Mouse (Mus musculus): Measurements from ENCODE around the gene Glra1. TPM values are rescaled to one million over a fixed set of nuclear protein-coding genes. Genes with fewer than 3 reads are reported as not detected.
A peak's percentile ranks its signal among the peaks of the same experiment; 100 is the strongest.

The Glra1 gene
- polyA plus RNA-seq, 1 experiment, result 1.3 TPM

- no peak for TF ChIP-seq CTCF (IDR thresholded peaks at IDR 0.05; ENCODE audit: borderline replicate concordance, extremely low read depth, insufficient read depth, insufficient read length)
- no peak for TF ChIP-seq POLR2A (IDR thresholded peaks at IDR 0.05; ENCODE audit: borderline replicate concordance, extremely low read depth, insufficient read depth, insufficient read length, poor library complexity, severe bottlenecking)
- DNase-seq (ENCODE audit: low read depth), result no peak
These were observed 33.6 kb downstream of the Glra1 start for GRCm38 (mm10) chr11:55574397-55574796.

GRCm38 (mm10) chr11:55571144-55571543 lies 36.9 kb downstream of the Glra1 start:
- peak; percentile 40 for DNase-seq (ENCODE audit: low read depth)

GRCm38 (mm10) chr11:55566309-55567099 lies 41.5 kb downstream of the Glra1 start:
- TF ChIP-seq CTCF (IDR thresholded peaks at IDR 0.05; ENCODE audit: borderline replicate concordance, extremely low read depth, insufficient read depth, insufficient read length), result no peak
- TF ChIP-seq POLR2A (IDR thresholded peaks at IDR 0.05; ENCODE audit: borderline replicate concordance, extremely low read depth, insufficient read depth, insufficient read length, poor library complexity, severe bottlenecking), result no peak
- peak; percentile 37 for DNase-seq (ENCODE audit: low read depth)

More at GRCm38 (mm10) chr11:55571144-55571543, 36.9 kb downstream of the Glra1 start:
- TF ChIP-seq CTCF (IDR thresholded peaks at IDR 0.05; ENCODE audit: borderline replicate concordance, extremely low read depth, insufficient read depth, insufficient read length) (peak; percentile 65; the same call in 1 of the 2 replicates), POLR2A (IDR thresholded peaks at IDR 0.05; ENCODE audit: borderline replicate concordance, extremely low read depth, insufficient read depth, insufficient read length, poor library complexity, severe bottlenecking) (no peak)

- DNase-seq (ENCODE audit: low read depth), result no peak
- TF ChIP-seq CTCF (IDR thresholded peaks at IDR 0.05; ENCODE audit: borderline replicate concordance, extremely low read depth, insufficient read depth, insufficient read length) (peak; percentile 16; the same call in 1 of the 2 replicates), POLR2A (IDR thresholded peaks at IDR 0.05; ENCODE audit: borderline replicate concordance, extremely low read depth, insufficient read depth, insufficient read length, poor library complexity, severe bottlenecking) (no peak)
These were observed 62.3 kb downstream of the Glra1 start for GRCm38 (mm10) chr11:55545690-55546089.

- TF ChIP-seq CTCF (IDR thresholded peaks at IDR 0.05; ENCODE audit: borderline replicate concordance, extremely low read depth, insufficient read depth, insufficient read length) (no peak), POLR2A (IDR thresholded peaks at IDR 0.05; ENCODE audit: borderline replicate concordance, extremely low read depth, insufficient read depth, insufficient read length, poor library complexity, severe bottlenecking) (no peak)
- no peak for DNase-seq (ENCODE audit: low read depth)
These were observed 65.3 kb downstream of the Glra1 start for GRCm38 (mm10) chr11:55542671-55543070.

- no peak for TF ChIP-seq CTCF (IDR thresholded peaks at IDR 0.05; ENCODE audit: borderline replicate concordance, extremely low read depth, insufficient read depth, insufficient read length)
- no peak for DNase-seq (ENCODE audit: low read depth)
These were observed 65.9 kb downstream of the Glra1 start for GRCm38 (mm10) chr11:55542128-55542527.

GRCm38 (mm10) chr11:55534766-55535165 lies 73.2 kb downstream of the Glra1 start:
- peak; percentile 9 for DNase-seq (ENCODE audit: low read depth)
- TF ChIP-seq CTCF (IDR thresholded peaks at IDR 0.05; ENCODE audit: borderline replicate concordance, extremely low read depth, insufficient read depth, insufficient read length), result no peak
- no peak for TF ChIP-seq POLR2A (IDR thresholded peaks at IDR 0.05; ENCODE audit: borderline replicate concordance, extremely low read depth, insufficient read depth, insufficient read length, poor library complexity, severe bottlenecking)

- TF ChIP-seq CTCF (IDR thresholded peaks at IDR 0.05; ENCODE audit: borderline replicate concordance, extremely low read depth, insufficient read depth, insufficient read length) (no peak), POLR2A (IDR thresholded peaks at IDR 0.05; ENCODE audit: borderline replicate concordance, extremely low read depth, insufficient read depth, insufficient read length, poor library complexity, severe bottlenecking) (no peak)
- peak; percentile 89 for DNase-seq (ENCODE audit: low read depth)
These were observed 74.6 kb downstream of the Glra1 start for GRCm38 (mm10) chr11:55533378-55533777.

- DNase-seq (ENCODE audit: low read depth), result no peak
- no peak for TF ChIP-seq POLR2A (IDR thresholded peaks at IDR 0.05; ENCODE audit: borderline replicate concordance, extremely low read depth, insufficient read depth, insufficient read length, poor library complexity, severe bottlenecking)
- TF ChIP-seq CTCF (IDR thresholded peaks at IDR 0.05; ENCODE audit: borderline replicate concordance, extremely low read depth, insufficient read depth, insufficient read length), result no peak
These were observed 77.3 kb downstream of the Glra1 start for GRCm38 (mm10) chr11:55530741-55531140.

GRCm38 (mm10) chr11:55518806-55519674 lies 89.0 kb downstream of the Glra1 start:
- TF ChIP-seq POLR2A (IDR thresholded peaks at IDR 0.05; ENCODE audit: borderline replicate concordance, extremely low read depth, insufficient read depth, insufficient read length, poor library complexity, severe bottlenecking) (no peak), CTCF (IDR thresholded peaks at IDR 0.05; ENCODE audit: borderline replicate concordance, extremely low read depth, insufficient read depth, insufficient read length) (peak; percentile 97)
- peak; percentile 91 for DNase-seq (ENCODE audit: low read depth)

GRCm38 (mm10) chr11:55517666-55518065 lies 90.3 kb downstream of the Glra1 start:
- DNase-seq (ENCODE audit: low read depth), result no peak
- TF ChIP-seq POLR2A (IDR thresholded peaks at IDR 0.05; ENCODE audit: borderline replicate concordance, extremely low read depth, insufficient read depth, insufficient read length, poor library complexity, severe bottlenecking) (no peak), CTCF (IDR thresholded peaks at IDR 0.05; ENCODE audit: borderline replicate concordance, extremely low read depth, insufficient read depth, insufficient read length) (no peak)
